Mouse (Mus musculus) ES-E14 (cell line): ENCODE results near the gene Phf1.

Source experiments
- MAFK ChIP-seq: IDR thresholded peaks from 2 replicates; pipeline ENCODE4 v1.6.1; 2014; ENCODE audit warnings: mild to moderate bottlenecking, low read depth, low read length, inconsistent platforms; ENCODE audit not compliant: insufficient read depth
- ZNF384 ChIP-seq: IDR thresholded peaks from 2 replicates; pipeline ENCODE4 v1.6.1; 2012; ENCODE audit warnings: low read depth, low read length, inconsistent platforms

- no peak for TF ChIP-seq ZNF384
- TF ChIP-seq MAFK, result no peak
Observed at GRCm38 (mm10) chr17:26979426-26979825, 46.6 kb downstream of the Phf1 start.
